Mouse (Mus musculus) thymus, adult 2 months (tissue): ENCODE data around the gene Cdk14. TPM values are rescaled to one million over a fixed set of nuclear protein-coding genes. Genes with fewer than 3 reads are reported as not detected.

ENCODE experiments used
- DNase-seq: peaks from one replicate; pipeline ENCODE4 v3.0.0; 2021
- H3K27ac ChIP-seq: fragments of 200-500 bp; 2 replicates; pipeline ENCODE4 v1.5.1; 2012; ENCODE audit warnings: low read length, control low read depth; ENCODE audit not compliant: control insufficient read depth, insufficient read depth
- H3K27me3 ChIP-seq: fragments of 200-500 bp; 2 replicates; pipeline ENCODE4 v1.6.1; 2012; ENCODE audit warnings: mild to moderate bottlenecking, low read length, moderate library complexity, mixed read lengths; ENCODE audit not compliant: control insufficient read depth, insufficient read depth
- H3K36me3 ChIP-seq: fragments of 200-500 bp; 2 replicates; pipeline ENCODE4 v1.6.1; 2012; ENCODE audit warnings: mild to moderate bottlenecking, low read length, moderate library complexity; ENCODE audit not compliant: control insufficient read depth, insufficient read depth
- H3K4me1 ChIP-seq: fragments of 200-500 bp; replicated peaks from 2 replicates; pipeline ENCODE4 v1.6.1; 2012; ENCODE audit warnings: low read length; ENCODE audit not compliant: control insufficient read depth, insufficient read depth
- H3K4me3 ChIP-seq: fragments of 200-500 bp; 2 replicates; pipeline ENCODE4 v1.5.1; 2012; ENCODE audit warnings: mild to moderate bottlenecking, low read length, control low read depth, moderate library complexity; ENCODE audit not compliant: control insufficient read depth, insufficient read depth
- CTCF ChIP-seq: fragments of 200-500 bp; IDR thresholded peaks from 2 replicates; pipeline ENCODE4 v1.5.1; 2012; ENCODE audit warnings: mild to moderate bottlenecking, control low read depth, low read length, moderate library complexity, borderline replicate concordance; ENCODE audit not compliant: control insufficient read depth, poor library complexity, insufficient read depth; ENCODE audit errors: extremely low read depth
- POLR2A ChIP-seq: fragments of 200-500 bp; IDR thresholded peaks from 2 replicates; pipeline ENCODE4 v1.6.1; 2012; ENCODE audit warnings: mild to moderate bottlenecking, low read length, control low read depth, moderate library complexity; ENCODE audit not compliant: control insufficient read depth, poor library complexity, insufficient read depth; ENCODE audit errors: extremely low read depth
- WGBS: fragments of 180-500 bp; shearing (Covaris S2); methylation state at CpG from one replicate; pipeline ENCODE4 v1.1.7; 2018; 5-methylcytosine and 5-hydroxymethylcytosine counted together
- polyA plus RNA-seq: library from polyadenylated mRNA; depleted of rRNA; stranded (reverse); fragments of >200 nt; gene quantifications from 2 replicates; pipeline ENCODE4 v1.2.3, GENCODE M21; 2012

Cdk14 gene
- polyA plus RNA-seq, 1 experiment: 0.90 TPM

DNA sequence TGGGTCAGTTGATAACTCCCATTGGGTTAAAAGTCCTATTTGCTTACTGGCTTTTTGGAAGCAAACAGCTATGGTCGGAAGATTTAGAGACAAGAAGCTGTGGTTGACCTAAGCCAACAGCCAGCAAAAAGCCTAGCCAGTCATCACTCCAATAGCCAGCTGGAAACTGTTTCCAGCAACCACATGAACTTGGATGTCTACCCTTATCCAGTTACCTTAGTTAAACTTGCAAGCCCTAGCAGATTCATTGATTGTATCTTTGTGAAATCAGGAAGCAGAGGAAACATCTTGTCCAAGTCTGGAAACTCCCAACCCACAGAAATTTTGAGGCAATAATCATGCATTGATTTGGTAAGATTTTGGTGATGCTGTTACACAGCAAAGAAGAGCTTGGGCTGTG, 458.5 kb downstream of the Cdk14 start:
- no peak for TF ChIP-seq CTCF
- no peak for TF ChIP-seq POLR2A
- H3K27ac ChIP-seq: no peak overlapping the region
- no peak for DNase-seq
- no peak overlapping the region for H3K4me3 ChIP-seq
- no peaks in the 10 kb centered on the region for H3K4me1 ChIP-seq
- H3K36me3 ChIP-seq: no peaks in the 10 kb centered on the region
- 93% methylated on average over 1 of the region's 1 CpGs for WGBS
- H3K27me3 ChIP-seq: no peaks in the 10 kb centered on the region

- H3K4me1 ChIP-seq: no peaks in the 10 kb centered on the region
- no peak overlapping the region for H3K27ac ChIP-seq
- H3K36me3 ChIP-seq: no peaks in the 10 kb centered on the region
- DNase-seq: no peak
- H3K27me3 ChIP-seq: no peaks in the 10 kb centered on the region
- WGBS: 89% methylated on average over 5 of the region's 5 CpGs
- TF ChIP-seq POLR2A: no peak
- TF ChIP-seq CTCF: no peak
- no peak overlapping the region for H3K4me3 ChIP-seq
Measured at GRCm38 (mm10) chr5:4959446-4959845, 460.7 kb downstream of the Cdk14 start.

GRCm38 (mm10) chr5:4955993-4956392, 464.1 kb downstream of the Cdk14 start:
- no peak overlapping the region for H3K27ac ChIP-seq
- H3K36me3 ChIP-seq: no peaks in the 10 kb centered on the region
- TF ChIP-seq POLR2A: no peak
- no peak for TF ChIP-seq CTCF
- no peaks in the 10 kb centered on the region for H3K27me3 ChIP-seq
- no peak for DNase-seq
- 90% methylated on average over 7 of the region's 7 CpGs for WGBS
- no peaks in the 10 kb centered on the region for H3K4me1 ChIP-seq
- H3K4me3 ChIP-seq: no peak overlapping the region

- DNase-seq: no peak
- Histone ChIP-seq H3K27ac (no peak overlapping the region), H3K4me3 (no peak overlapping the region), H3K36me3 (no peaks in the 10 kb centered on the region), H3K27me3 (no peaks in the 10 kb centered on the region), H3K4me1 (no peaks in the 10 kb centered on the region)
- TF ChIP-seq POLR2A: no peak
- no peak for TF ChIP-seq CTCF
- 83% methylated on average over 2 of the region's 2 CpGs for WGBS
Measured at GRCm38 (mm10) chr5:4955392-4955791, 464.7 kb downstream of the Cdk14 start.

- H3K27me3 ChIP-seq: no peaks in the 10 kb centered on the region
- no peak overlapping the region for H3K4me3 ChIP-seq
- no peaks in the 10 kb centered on the region for H3K4me1 ChIP-seq
- TF ChIP-seq CTCF: no peak
- TF ChIP-seq POLR2A: no peak
- H3K36me3 ChIP-seq: no peaks in the 10 kb centered on the region
- no peak overlapping the region for H3K27ac ChIP-seq
- 92% methylated on average over 7 of the region's 7 CpGs for WGBS
- no peak for DNase-seq
Measured at GRCm38 (mm10) chr5:4949433-4949832, 470.7 kb downstream of the Cdk14 start.

DNA sequence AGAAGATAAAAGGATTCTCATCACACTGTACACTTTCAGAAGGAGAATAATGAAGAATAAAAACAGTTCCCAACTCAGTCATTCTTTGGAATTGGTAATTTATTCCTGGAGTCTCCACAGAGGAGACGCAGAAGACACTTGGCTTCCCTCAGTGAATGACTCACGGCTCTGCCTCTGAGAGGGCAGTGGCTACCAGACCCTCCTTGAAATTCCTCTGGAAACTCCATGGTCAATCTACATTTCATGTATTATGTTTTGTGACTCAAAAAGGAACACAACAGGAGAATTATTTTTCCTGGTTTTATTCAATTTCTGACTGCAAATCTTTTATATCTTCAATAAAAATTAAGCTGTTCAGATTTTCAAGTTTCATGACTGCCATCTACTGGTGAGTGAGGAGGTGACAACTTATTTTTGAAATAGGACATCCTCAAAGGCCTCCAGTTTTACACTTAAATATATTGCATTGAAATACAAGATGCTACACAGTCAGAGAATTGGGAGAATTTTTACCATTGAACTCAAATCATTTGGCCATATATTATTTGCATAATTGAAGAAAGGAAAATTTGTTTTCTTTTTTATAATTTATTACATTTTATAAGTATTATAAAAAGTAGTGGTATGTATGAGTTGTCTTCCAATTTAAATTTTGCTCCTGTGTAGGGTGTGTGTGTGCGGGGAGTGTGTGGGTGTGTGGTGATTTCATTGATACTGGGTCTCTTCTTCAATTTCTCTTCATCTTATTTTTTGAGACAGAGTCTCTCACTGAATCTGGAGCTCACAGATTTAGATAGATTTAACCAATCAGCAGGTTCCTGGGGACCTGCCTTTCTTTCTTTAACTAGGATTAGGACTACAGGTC, 471.8 kb downstream of the Cdk14 start:
- Histone ChIP-seq H3K27ac (no peak overlapping the region), H3K36me3 (no peaks in the 10 kb centered on the region), H3K4me1 (no peaks in the 10 kb centered on the region), H3K27me3 (no peaks in the 10 kb centered on the region), H3K4me3 (no peak overlapping the region)
- no peak for DNase-seq
- TF ChIP-seq POLR2A: no peak
- no peak for TF ChIP-seq CTCF
- 91% methylated on average over 3 of the region's 3 CpGs for WGBS

GRCm38 (mm10) chr5:4935131-4935530, 485.0 kb downstream of the Cdk14 start:
- Histone ChIP-seq H3K36me3 (no peaks in the 10 kb centered on the region), H3K27ac (no peak overlapping the region), H3K4me3 (no peak overlapping the region), H3K4me1 (no peaks in the 10 kb centered on the region), H3K27me3 (no peaks in the 10 kb centered on the region)
- 46% methylated on average over 1 of the region's 1 CpGs for WGBS
- DNase-seq: no peak
- TF ChIP-seq POLR2A (no peak), CTCF (no peak)
